Mouse (Mus musculus) olfactory bulb, adult 2 months (tissue): ENCODE results near the gene C1galt1c1. TPM values are rescaled to one million over a fixed set of nuclear protein-coding genes. Genes with fewer than 3 reads are reported as not detected.

ENCODE experiments used
- H3K27ac ChIP-seq: fragments of 200-500 bp; 2 replicates; pipeline ENCODE4 v1.5.1; 2012; ENCODE audit warnings: low read depth, low read length; ENCODE audit not compliant: insufficient read depth
- H3K4me1 ChIP-seq: fragments of 200-500 bp; 2 replicates; pipeline ENCODE4 v1.6.1; 2012; ENCODE audit warnings: low read length; ENCODE audit not compliant: control insufficient read depth, insufficient read depth
- H3K4me3 ChIP-seq: fragments of 200-500 bp; 2 replicates; pipeline ENCODE4 v1.5.1; 2012; ENCODE audit warnings: mild to moderate bottlenecking, low read depth, low read length, moderate library complexity; ENCODE audit not compliant: insufficient read depth
- CTCF ChIP-seq: fragments of 200-500 bp; IDR thresholded peaks from 2 replicates; pipeline ENCODE4 v1.5.1; 2012; ENCODE audit warnings: low read depth, mild to moderate bottlenecking, low read length, moderate library complexity; ENCODE audit not compliant: insufficient read depth
- POLR2A ChIP-seq: fragments of 200-500 bp; IDR thresholded peaks from 2 replicates; pipeline ENCODE4 v1.6.1; 2012; ENCODE audit warnings: mild to moderate bottlenecking, low read depth, low read length, moderate library complexity; ENCODE audit not compliant: insufficient read depth
- WGBS: fragments of 180-500 bp; shearing (Covaris S2); methylation state at CpG from one replicate; pipeline ENCODE4 v1.1.7; 2018; 5-methylcytosine and 5-hydroxymethylcytosine counted together
- polyA plus RNA-seq: library from polyadenylated mRNA; stranded (reverse); fragments of >200 nt; gene quantifications from 2 replicates; pipeline ENCODE4 v1.2.4, GENCODE M21; 2012; ENCODE audit warnings: low replicate concordance; ENCODE audit not compliant: missing spikeins, insufficient read depth, insufficient read length

Gene C1galt1c1
- not detected in 2 replicates for polyA plus RNA-seq

GRCm38 (mm10) chrX:38634801-38635637 is at the start of gene C1galt1c1:
C1galt1c1 (minus strand) TSS chrX:38635087.
- Histone ChIP-seq H3K27ac (peak within 1 kb of the TSS; percentile 84), H3K4me3 (peak within 1 kb of the TSS; percentile 63), H3K4me1 (no peaks in the 10 kb centered on the region)
- TF ChIP-seq POLR2A (peak; percentile 39; the same call in 1 of the 2 replicates), CTCF (no peak)
- 27% methylated on average over 42 of the region's 43 CpGs for WGBS

- 72% methylated on average over 2 of the region's 2 CpGs for WGBS
- no peak overlapping the region for H3K4me3 ChIP-seq
- no peak for TF ChIP-seq POLR2A
- no peak overlapping the region for H3K27ac ChIP-seq
- no peaks in the 10 kb centered on the region for H3K4me1 ChIP-seq
Observed at GRCm38 (mm10) chrX:38681972-38682371, 47.1 kb upstream of the C1galt1c1 start.

GRCm38 (mm10) chrX:38669111-38669903 is 34.4 kb upstream of the C1galt1c1 start:
- WGBS: 66% methylated on average over 6 of the region's 6 CpGs
- TF ChIP-seq POLR2A (no peak), CTCF (no peak)
- Histone ChIP-seq H3K4me3 (no peak overlapping the region), H3K27ac (no peak overlapping the region), H3K4me1 (no peaks in the 10 kb centered on the region)

DNA sequence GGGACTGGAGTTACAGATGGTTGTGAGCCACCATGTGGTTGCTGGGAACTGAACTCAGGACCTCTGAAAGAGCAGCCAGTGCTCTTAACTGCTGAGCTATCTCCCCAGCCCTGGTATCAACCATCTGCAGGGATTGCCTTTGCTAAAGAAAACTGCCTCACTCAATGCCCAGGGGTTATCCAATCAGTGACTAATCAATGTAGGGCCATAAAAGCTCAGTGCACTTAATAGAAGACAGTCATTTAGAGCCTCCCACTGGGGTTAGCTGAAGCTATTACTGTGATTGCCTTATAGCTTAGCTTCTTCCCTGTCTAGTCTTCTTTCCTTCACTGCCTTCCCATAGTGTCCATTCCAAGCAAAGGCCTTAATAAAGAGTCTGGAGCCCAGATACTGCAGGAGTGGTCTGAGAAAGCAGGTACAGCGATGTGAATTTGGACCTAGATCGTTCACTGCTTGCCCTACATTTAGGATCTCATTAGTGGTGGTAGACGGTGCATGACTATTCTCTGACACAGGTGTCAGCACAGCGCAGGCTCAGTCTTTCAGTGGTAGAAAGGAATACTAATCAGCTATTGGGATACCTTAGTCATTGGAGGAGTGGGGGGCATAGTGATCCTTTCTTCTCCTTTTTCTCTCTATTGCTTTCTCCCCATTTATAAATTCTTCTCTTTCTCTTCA is 21.5 kb upstream of the C1galt1c1 start:
- Histone ChIP-seq H3K4me1 (no peaks in the 10 kb centered on the region), H3K4me3 (no peak overlapping the region), H3K27ac (no peak overlapping the region)
- 75% methylated on average over 4 of the region's 4 CpGs for WGBS
- TF ChIP-seq CTCF: no peak
- TF ChIP-seq POLR2A: no peak

- 82% methylated on average over 5 of the region's 5 CpGs for WGBS
- Histone ChIP-seq H3K27ac (no peak overlapping the region), H3K4me1 (no peaks in the 10 kb centered on the region), H3K4me3 (no peak overlapping the region)
- no peak for TF ChIP-seq POLR2A
Observed at GRCm38 (mm10) chrX:38654681-38655080, 19.8 kb upstream of the C1galt1c1 start.

GRCm38 (mm10) chrX:38653181-38653580 is 18.3 kb upstream of the C1galt1c1 start:
- Histone ChIP-seq H3K27ac (no peak overlapping the region), H3K4me3 (no peak overlapping the region), H3K4me1 (no peaks in the 10 kb centered on the region)
- WGBS: 71% methylated on average over 1 of the region's 1 CpGs
- TF ChIP-seq POLR2A: no peak
- TF ChIP-seq CTCF: no peak

DNA sequence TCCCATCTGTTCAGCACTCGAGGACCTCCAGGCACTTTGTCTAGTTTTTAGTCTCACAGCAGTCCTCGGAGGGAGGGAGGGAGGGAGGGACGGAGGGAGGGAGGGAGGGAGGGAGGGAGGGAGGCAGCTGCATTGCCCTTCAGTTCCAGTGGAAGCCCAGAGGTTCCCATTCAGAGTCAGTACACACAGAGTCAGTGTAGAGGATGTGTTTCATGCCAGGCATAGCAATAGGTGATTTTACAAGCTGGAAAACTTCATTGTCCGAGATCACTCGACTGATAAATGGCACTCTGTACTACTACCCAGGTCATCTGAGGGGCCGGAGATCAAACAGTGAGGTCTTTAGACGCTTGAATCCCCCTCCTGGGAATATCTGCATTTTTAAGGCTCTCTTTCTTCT is 16.3 kb upstream of the C1galt1c1 start:
- 48% methylated on average over 6 of the region's 7 CpGs for WGBS
- Histone ChIP-seq H3K4me1 (no peaks in the 10 kb centered on the region), H3K4me3 (no peak overlapping the region)

DNA sequence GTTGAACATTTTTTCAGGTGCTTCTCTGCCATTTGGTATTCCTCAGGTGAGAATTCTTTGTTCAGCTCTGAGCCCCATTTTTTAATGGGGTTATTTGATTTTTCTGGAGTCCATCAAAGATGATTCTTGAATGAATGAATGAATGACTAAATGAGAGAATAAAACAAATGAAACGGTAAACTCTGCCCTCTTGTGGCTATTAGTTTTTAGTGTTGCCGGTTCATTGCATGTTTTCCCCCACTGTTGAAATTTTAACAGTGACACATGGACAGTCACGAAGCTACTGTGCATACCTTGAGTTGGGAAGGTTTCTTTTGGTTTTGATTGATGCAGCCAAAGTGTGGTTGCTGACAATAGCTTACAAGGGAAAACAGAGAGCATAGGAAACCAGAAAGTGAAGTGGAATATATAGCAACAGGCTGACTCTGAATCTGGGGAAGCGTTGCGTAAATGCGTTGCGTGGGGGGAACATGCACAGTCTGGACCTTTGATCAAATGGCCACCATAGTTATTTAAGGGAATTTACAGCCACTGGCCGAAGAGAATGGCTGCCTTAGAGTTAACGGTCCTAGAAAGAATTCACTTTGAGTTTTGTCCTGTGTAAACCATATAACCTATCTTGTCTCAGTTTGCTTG is 15.6 kb upstream of the C1galt1c1 start:
- Histone ChIP-seq H3K4me3 (no peak overlapping the region), H3K4me1 (no peaks in the 10 kb centered on the region), H3K27ac (no peak overlapping the region)
- 67% methylated on average over 9 of the region's 9 CpGs for WGBS
- no peak for TF ChIP-seq CTCF
- TF ChIP-seq POLR2A: no peak

More for the DNA sequence above, 16.3 kb upstream of the C1galt1c1 start:
- no peak for TF ChIP-seq POLR2A
- TF ChIP-seq CTCF: no peak
- no peak overlapping the region for H3K27ac ChIP-seq
